Mouse (Mus musculus) inflammation-experienced regulatory T-cells, adult 6 months (primary cell): ENCODE results near the gene Nfkbib. TPM values are rescaled to one million over a fixed set of nuclear protein-coding genes. Genes with fewer than 3 reads are reported as not detected.

Source experiments
- ATAC-seq: one replicate; pipeline ENCODE4 v1.8.0; 2017
- polyA plus RNA-seq, 3 experiments: library from polyadenylated mRNA; unstranded; fragments of 100-300 nt; shearing (Covaris generic); gene quantifications; one replicate each; pipeline ENCODE4 v1.2.1; 2017

The Nfkbib gene
- 10 to 100 TPM; 46.0 to 72.8 (median 53.3) TPM for polyA plus RNA-seq

- no peak for ATAC-seq
Measured at GRCm38 (mm10) chr7:28767462-28767965, at the start of gene Nfkbib. Nfkbib (minus strand) TSS chr7:28767512.

- ATAC-seq = no peak
Measured at GRCm38 (mm10) chr7:28816920-28817319, 49.6 kb upstream of the Nfkbib start.

GRCm38 (mm10) chr7:28816201-28816600 is 48.9 kb upstream of the Nfkbib start:
- ATAC-seq = no peak

GRCm38 (mm10) chr7:28815230-28815629 is 47.9 kb upstream of the Nfkbib start:
- no peak for ATAC-seq

GRCm38 (mm10) chr7:28814306-28815034 is 47.2 kb upstream of the Nfkbib start:
- ATAC-seq = no peak

GRCm38 (mm10) chr7:28812949-28813348 is 45.6 kb upstream of the Nfkbib start:
- ATAC-seq = no peak

- ATAC-seq = no peak
Measured at GRCm38 (mm10) chr7:28812436-28812835, 45.1 kb upstream of the Nfkbib start.

- no peak for ATAC-seq
Measured at GRCm38 (mm10) chr7:28811640-28812275, 44.4 kb upstream of the Nfkbib start.

- ATAC-seq = peak; percentile 2
Measured at GRCm38 (mm10) chr7:28811228-28811627, 43.9 kb upstream of the Nfkbib start.

GRCm38 (mm10) chr7:28810107-28811066 is 43.1 kb upstream of the Nfkbib start:
- ATAC-seq = peak; percentile 78

- ATAC-seq = peak; percentile 22
Measured at GRCm38 (mm10) chr7:28809401-28810089, 42.2 kb upstream of the Nfkbib start.

GRCm38 (mm10) chr7:28808957-28809393 is 41.7 kb upstream of the Nfkbib start:
- peak; percentile 47 for ATAC-seq

- peak; percentile 21 for ATAC-seq
Measured at GRCm38 (mm10) chr7:28808221-28808941, 41.1 kb upstream of the Nfkbib start, which contains the start of gene Hnrnpl. Hnrnpl (plus strand) TSS chr7:28808541.

- no peak for ATAC-seq
Measured at GRCm38 (mm10) chr7:28807641-28808220, 40.4 kb upstream of the Nfkbib start.

GRCm38 (mm10) chr7:28806869-28807268 is 39.6 kb upstream of the Nfkbib start:
- ATAC-seq = no peak

- no peak for ATAC-seq
Measured at GRCm38 (mm10) chr7:28803756-28804155, 36.4 kb upstream of the Nfkbib start.

- peak; percentile 33 for ATAC-seq
Measured at GRCm38 (mm10) chr7:28802846-28803588, 35.7 kb upstream of the Nfkbib start.

GRCm38 (mm10) chr7:28801901-28802670 is 34.8 kb upstream of the Nfkbib start:
- no peak for ATAC-seq

GRCm38 (mm10) chr7:28801451-28801850 is 34.1 kb upstream of the Nfkbib start:
- no peak for ATAC-seq
